Mouse (Mus musculus): ENCODE results near the gene Cnot8.

Gene Cnot8

DNA sequence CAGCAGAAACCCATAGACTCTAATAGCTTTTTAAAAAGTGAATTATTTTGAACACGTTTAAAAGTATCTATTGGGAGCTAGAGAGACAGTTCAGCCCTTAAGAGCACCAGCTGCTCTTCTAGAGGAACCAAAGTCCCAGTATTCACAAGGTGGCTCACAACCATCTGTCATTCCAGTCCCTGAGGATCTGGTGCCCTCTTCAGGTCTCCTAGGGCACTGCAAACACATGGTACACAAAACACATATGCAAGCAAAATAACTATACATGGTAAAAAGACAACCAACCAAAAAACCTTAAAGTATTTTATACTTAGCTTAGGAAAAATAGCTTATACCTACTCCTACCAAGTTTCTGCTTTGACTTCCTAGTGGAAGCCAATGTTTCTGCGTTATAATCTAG lies 61.1 kb downstream of the Cnot8 start:
- no peak for DNase-seq (ENCODE audit: low spot score in 2 of 2)

DNA sequence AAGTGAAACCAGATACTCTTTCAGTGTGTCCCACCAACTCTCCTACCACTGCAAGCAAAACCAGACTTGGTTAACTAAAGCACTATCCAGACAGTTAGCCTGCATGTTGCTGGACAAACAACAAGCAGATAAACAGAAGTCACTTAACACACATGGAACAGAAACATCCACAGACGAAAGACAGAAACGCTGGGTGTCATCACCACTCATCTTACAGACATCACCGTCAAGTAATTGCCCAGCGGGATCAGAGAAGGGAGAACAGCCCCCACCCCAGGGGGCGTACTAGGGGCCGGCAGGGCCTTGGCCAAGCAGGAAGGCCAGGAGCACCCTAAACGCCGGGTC lies 63.8 kb downstream of the Cnot8 start:
- no peak for DNase-seq (ENCODE audit: low spot score in 2 of 2)
